Mouse (Mus musculus) liver, embryonic 13.5 days (tissue): ENCODE results near the gene Cdk2ap2. TPM values are rescaled to one million over a fixed set of nuclear protein-coding genes. Genes with fewer than 3 reads are reported as not detected.
A peak's percentile ranks its signal among the peaks of the same experiment; 100 is the strongest.

ENCODE experiments used
- ATAC-seq: fragments of 200-750 bp; cut with Nextera tagmentation; 2 replicates; pipeline ENCODE4 v1.8.0; 2017; ENCODE audit warnings: low read depth, mild to moderate bottlenecking, moderate number of reproducible peaks, moderate library complexity
- DNase-seq: peaks from one replicate; pipeline ENCODE4 v3.0.0; 2022
- H3K27ac ChIP-seq: fragments of 300-500 bp; sonication (generic); 2 replicates; pipeline ENCODE4 v1.5.1; 2015; ENCODE audit warnings: moderate library complexity, mild to moderate bottlenecking, inconsistent platforms
- H3K27me3 ChIP-seq: fragments of 300-500 bp; sonication (generic); 2 replicates; pipeline ENCODE4 v1.6.1; 2015; ENCODE audit warnings: mild to moderate bottlenecking, inconsistent platforms
- H3K36me3 ChIP-seq: fragments of 300-500 bp; sonication (generic); 2 replicates; pipeline ENCODE4 v1.6.1; 2015; ENCODE audit warnings: mild to moderate bottlenecking, inconsistent platforms
- H3K4me1 ChIP-seq: fragments of 300-500 bp; sonication (generic); replicated peaks from 2 replicates; pipeline ENCODE4 v1.6.1; 2015; ENCODE audit warnings: inconsistent platforms
- H3K4me2 ChIP-seq: fragments of 300-500 bp; sonication (generic); 2 replicates; pipeline ENCODE4 v1.6.1; 2015; ENCODE audit warnings: inconsistent platforms, mild to moderate bottlenecking, moderate library complexity
- H3K4me3 ChIP-seq: fragments of 300-500 bp; sonication (generic); replicated peaks from 2 replicates; pipeline ENCODE4 v1.5.1; 2015; ENCODE audit warnings: mild to moderate bottlenecking, inconsistent platforms
- H3K9ac ChIP-seq: fragments of 300-500 bp; sonication (generic); 2 replicates; pipeline ENCODE4 v1.6.1; 2015; ENCODE audit warnings: mild to moderate bottlenecking, inconsistent platforms
- H3K9me3 ChIP-seq: fragments of 300-500 bp; sonication (generic); replicated peaks from 2 replicates; pipeline ENCODE4 v1.6.1; 2016; ENCODE audit warnings: inconsistent platforms
- WGBS: fragments of 180-500 bp; shearing (Covaris S2); methylation state at CpG from one replicate; pipeline ENCODE4 v1.1.7; 2015; ENCODE audit not compliant: insufficient replicate concordance; 5-methylcytosine and 5-hydroxymethylcytosine counted together
- polyA plus RNA-seq: library from polyadenylated mRNA; unstranded; fragments of >200 nt; fragmentation: Nextera tagmentation; extraction: Ambion mirVana; gene quantifications from 2 replicates; pipeline ENCODE4 v1.2.1, GENCODE M21; 2015

Gene Cdk2ap2
- polyA plus RNA-seq, 1 experiment from 2014 or later = 94.7 TPM

- 70% methylated on average over 6 of the region's 6 CpGs for WGBS
- ATAC-seq = no peak
- Histone ChIP-seq H3K36me3 (no peaks in the 10 kb centered on the region), H3K9ac (no peak overlapping the region), H3K4me2 (no peak overlapping the region), H3K27me3 (peaks cover 11% of the 10 kb centered on the region; the same call in 1 of the 2 replicates), H3K9me3 (no peaks in the 10 kb centered on the region), H3K4me3 (no peak overlapping the region), H3K4me1 (peaks cover 21% of the 10 kb centered on the region), H3K27ac (no peak overlapping the region)
- DNase-seq = no peak
These were observed 43.2 kb downstream of the Cdk2ap2 start for GRCm38 (mm10) chr19:4140147-4140546.

GRCm38 (mm10) chr19:4142416-4143173 lies 45.6 kb downstream of the Cdk2ap2 start:
- Histone ChIP-seq H3K27ac (no peak overlapping the region), H3K36me3 (no peaks in the 10 kb centered on the region), H3K9me3 (0 out of 2 replicates have a peak, but pooled peaks cover 4% of the 10 kb centered on the region), H3K4me2 (no peak overlapping the region), H3K4me3 (no peak overlapping the region), H3K9ac (no peak overlapping the region), H3K27me3 (0 out of 2 replicates have a peak, but pooled peaks cover 4% of the 10 kb centered on the region), H3K4me1 (peaks cover 23% of the 10 kb centered on the region)
- no peak for DNase-seq
- 76% methylated on average over 18 of the region's 18 CpGs for whole genome bisulfite sequencing
- no peak for ATAC-seq

GRCm38 (mm10) chr19:4143759-4144268 lies 46.8 kb downstream of the Cdk2ap2 start, which contains the start of gene Cabp4:
TSS of gene Cabp4 (minus strand) at chr19:4144033.
- 0 out of 2 replicates have a peak, but pooled peaks cover 4% of the 10 kb centered on the region for H3K27me3 ChIP-seq
- 57% methylated on average over 7 of the region's 7 CpGs for WGBS
- no peak within 1 kb of the TSS for H3K4me2 ChIP-seq
- no peak within 1 kb of the TSS for H3K27ac ChIP-seq
- H3K4me3 ChIP-seq = no peak within 1 kb of the TSS
- H3K9me3 ChIP-seq = 0 out of 2 replicates have a peak, but pooled peaks cover 4% of the 10 kb centered on the region
- no peaks in the 10 kb centered on the region for H3K36me3 ChIP-seq
- ATAC-seq (no peak), DNase-seq (no peak)
- no peak within 1 kb of the TSS for H3K9ac ChIP-seq
- peaks cover 29% of the 10 kb centered on the region for H3K4me1 ChIP-seq

GRCm38 (mm10) chr19:4144550-4145498 lies 47.8 kb downstream of the Cdk2ap2 start:
- peaks cover 2% of the 10 kb centered on the region for H3K36me3 ChIP-seq
- H3K27me3 ChIP-seq = 0 out of 2 replicates have a peak, but pooled peaks cover 4% of the 10 kb centered on the region
- no peak overlapping the region for H3K27ac ChIP-seq
- no peak overlapping the region for H3K4me2 ChIP-seq
- peaks cover 34% of the 10 kb centered on the region for H3K4me1 ChIP-seq
- H3K4me3 ChIP-seq = no peak overlapping the region
- ATAC-seq = no peak
- 66% methylated on average over 16 of the region's 16 CpGs for WGBS
- 0 out of 2 replicates have a peak, but pooled peaks cover 4% of the 10 kb centered on the region for H3K9me3 ChIP-seq
- DNase-seq = no peak
- no peak overlapping the region for H3K9ac ChIP-seq

DNA sequence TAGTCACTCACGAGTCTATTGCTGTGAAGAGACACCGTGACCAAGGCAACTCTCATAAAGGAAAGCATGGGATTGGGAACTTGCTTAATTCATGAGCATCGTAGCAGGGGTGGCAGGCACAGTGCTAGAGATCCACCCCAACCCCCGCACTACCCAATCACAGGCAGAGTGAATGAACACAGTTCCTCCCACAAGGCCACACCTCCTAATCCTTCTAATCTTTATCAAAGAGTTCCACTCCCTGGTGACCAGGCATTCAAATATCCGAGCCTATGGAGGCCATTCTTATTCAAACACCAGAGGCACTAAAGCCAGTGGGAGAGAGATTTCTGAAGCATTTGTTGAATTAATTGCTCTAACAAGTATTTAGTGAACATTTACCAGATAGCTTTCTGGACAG lies 49.0 kb downstream of the Cdk2ap2 start:
- no peak overlapping the region for H3K9ac ChIP-seq
- DNase-seq (no peak), ATAC-seq (no peak)
- WGBS = 86% methylated on average over 5 of the region's 5 CpGs
- H3K4me2 ChIP-seq = no peak overlapping the region
- H3K27me3 ChIP-seq = no peaks in the 10 kb centered on the region
- no peak overlapping the region for H3K4me3 ChIP-seq
- no peak overlapping the region for H3K27ac ChIP-seq
- H3K36me3 ChIP-seq = peaks cover 13% of the 10 kb centered on the region
- 0 out of 2 replicates have a peak, but pooled peaks cover 4% of the 10 kb centered on the region for H3K9me3 ChIP-seq
- H3K4me1 ChIP-seq = peaks cover 45% of the 10 kb centered on the region

GRCm38 (mm10) chr19:4146366-4147021 lies 49.5 kb downstream of the Cdk2ap2 start:
- no peak for DNase-seq
- no peak overlapping the region for H3K4me2 ChIP-seq
- H3K9ac ChIP-seq = no peak overlapping the region
- no peak for ATAC-seq
- 0 out of 2 replicates have a peak, but pooled peaks cover 4% of the 10 kb centered on the region for H3K9me3 ChIP-seq
- H3K4me3 ChIP-seq = no peak overlapping the region
- peaks cover 47% of the 10 kb centered on the region for H3K4me1 ChIP-seq
- H3K27ac ChIP-seq = no peak overlapping the region; the same call in none of the 2 replicates
- 62% methylated on average over 12 of the region's 12 CpGs for WGBS
- no peaks in the 10 kb centered on the region for H3K27me3 ChIP-seq
- H3K36me3 ChIP-seq = peaks cover 18% of the 10 kb centered on the region

GRCm38 (mm10) chr19:4147022-4147405 lies 50.0 kb downstream of the Cdk2ap2 start:
- ATAC-seq = no peak
- Histone ChIP-seq H3K4me3 (no peak overlapping the region), H3K27ac (no peak overlapping the region; the same call in 1 of the 2 replicates), H3K4me1 (peaks cover 47% of the 10 kb centered on the region), H3K36me3 (peaks cover 21% of the 10 kb centered on the region), H3K9me3 (0 out of 2 replicates have a peak, but pooled peaks cover 4% of the 10 kb centered on the region), H3K27me3 (no peaks in the 10 kb centered on the region), H3K4me2 (no peak overlapping the region), H3K9ac (no peak overlapping the region)
- WGBS = 51% methylated on average over 3 of the region's 3 CpGs
- no peak for DNase-seq

- Histone ChIP-seq H3K36me3 (peaks cover 29% of the 10 kb centered on the region), H3K9me3 (0 out of 2 replicates have a peak, but pooled peaks cover 4% of the 10 kb centered on the region), H3K27me3 (no peaks in the 10 kb centered on the region), H3K4me3 (peak overlapping the region; percentile 86), H3K9ac (peak overlapping the region; percentile 57), H3K4me1 (peaks cover 52% of the 10 kb centered on the region), H3K4me2 (peak overlapping the region; percentile 84), H3K27ac (peak overlapping the region; percentile 45; the same call in 1 of the 2 replicates)
- ATAC-seq = peak; percentile 26
- DNase-seq = no peak
- 42% methylated on average over 9 of the region's 9 CpGs for WGBS
These were observed 51.0 kb downstream of the Cdk2ap2 start for GRCm38 (mm10) chr19:4147782-4148490.

GRCm38 (mm10) chr19:4148491-4148806 lies 51.5 kb downstream of the Cdk2ap2 start, which contains the start of gene Coro1b:
TSS of gene Coro1b (plus strand) at chr19:4148619.
- Histone ChIP-seq H3K9me3 (0 out of 2 replicates have a peak, but pooled peaks cover 4% of the 10 kb centered on the region), H3K36me3 (peaks cover 34% of the 10 kb centered on the region), H3K4me1 (peaks cover 57% of the 10 kb centered on the region), H3K9ac (peak within 1 kb of the TSS; percentile 87), H3K27ac (peak within 1 kb of the TSS; percentile 81), H3K4me2 (peak within 1 kb of the TSS; percentile 84), H3K4me3 (peak within 1 kb of the TSS; percentile 86), H3K27me3 (no peaks in the 10 kb centered on the region)
- DNase-seq = peak; percentile 92
- peak; percentile 92 for ATAC-seq
- under 1% methylated on average over 33 of the region's 33 CpGs for WGBS
